Mouse (Mus musculus): ENCODE measurements at regions not wholly inside any gene's neighbourhood (a gene's known extent, or its start where the extent isn't known, plus 50 kb on each side); places are given as distances from the start of the nearest gene placed in this dataset.

GRCm38 (mm10) chr8:67598687-67599086, 75.0 kb downstream of the Nat3 start:
- ATAC-seq (ENCODE audit: low TSS enrichment) = no peak

DNA sequence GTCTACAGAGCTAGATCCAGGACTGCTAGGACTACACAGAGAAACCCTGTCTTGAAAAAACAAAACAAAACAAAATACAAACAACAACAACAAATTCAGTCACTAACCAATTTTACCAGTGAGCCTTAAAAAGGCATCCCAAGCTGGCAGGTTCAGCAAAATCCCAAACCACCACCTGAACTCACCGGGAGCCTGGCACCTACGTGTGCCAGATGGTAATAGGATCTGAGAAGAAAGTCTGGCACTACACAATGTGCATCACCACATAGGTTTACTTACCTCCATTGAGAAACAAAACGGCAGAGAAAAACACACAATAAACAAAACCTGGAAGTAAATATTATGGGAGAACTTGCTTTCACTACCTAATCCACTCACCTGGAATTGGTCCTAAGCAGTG, 98.6 kb downstream of the Nat3 start:
- no peak for ATAC-seq (ENCODE audit: low TSS enrichment)

DNA sequence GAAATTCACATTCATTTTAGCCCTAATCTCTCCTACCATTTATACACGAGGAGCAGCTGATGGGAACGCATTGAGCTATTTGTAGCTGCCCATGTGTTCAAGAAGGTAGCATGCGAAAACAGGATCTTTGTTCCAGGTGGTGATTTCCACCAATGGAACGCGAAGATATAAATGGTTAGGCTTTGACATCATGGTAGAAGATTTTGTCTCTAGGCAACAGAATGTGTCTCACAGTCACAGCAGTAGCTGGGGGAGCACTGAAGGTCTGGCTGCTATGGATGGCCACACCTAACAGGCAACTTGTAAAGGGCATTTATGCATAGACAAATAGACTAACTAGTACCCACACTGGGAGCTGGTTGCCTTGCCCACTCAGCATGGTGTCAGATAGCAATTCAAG, 108.0 kb downstream of the Nat3 start:
- ATAC-seq (ENCODE audit: low TSS enrichment) = peak; percentile 99

DNA sequence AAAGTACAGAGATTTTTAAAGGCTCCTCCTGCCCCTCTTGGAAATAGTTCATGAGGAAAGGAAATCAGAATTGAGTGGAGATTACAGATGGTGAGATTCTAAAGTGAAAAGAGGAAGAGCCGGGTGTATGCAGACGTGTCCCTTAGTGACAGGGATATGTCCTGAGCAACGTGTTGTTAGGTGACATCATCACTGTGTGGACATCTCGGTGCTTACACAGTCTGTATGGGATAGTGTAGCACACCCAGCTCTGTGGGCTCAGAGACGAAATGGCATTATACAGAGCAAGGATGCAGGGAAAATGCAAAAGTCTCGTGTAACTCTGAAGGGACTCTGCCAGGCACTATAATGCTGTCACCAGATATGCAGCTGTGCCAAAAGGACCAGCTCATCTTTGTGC, 108.6 kb downstream of the Nat3 start:
- peak; percentile 66 for ATAC-seq (ENCODE audit: low TSS enrichment)
